Mouse (Mus musculus): ENCODE results near the gene Cemip. TPM values are rescaled to one million over a fixed set of nuclear protein-coding genes. Genes with fewer than 3 reads are reported as not detected.

Cemip gene
- polyA plus RNA-seq, 1 experiment, result 11.2 TPM

DNA sequence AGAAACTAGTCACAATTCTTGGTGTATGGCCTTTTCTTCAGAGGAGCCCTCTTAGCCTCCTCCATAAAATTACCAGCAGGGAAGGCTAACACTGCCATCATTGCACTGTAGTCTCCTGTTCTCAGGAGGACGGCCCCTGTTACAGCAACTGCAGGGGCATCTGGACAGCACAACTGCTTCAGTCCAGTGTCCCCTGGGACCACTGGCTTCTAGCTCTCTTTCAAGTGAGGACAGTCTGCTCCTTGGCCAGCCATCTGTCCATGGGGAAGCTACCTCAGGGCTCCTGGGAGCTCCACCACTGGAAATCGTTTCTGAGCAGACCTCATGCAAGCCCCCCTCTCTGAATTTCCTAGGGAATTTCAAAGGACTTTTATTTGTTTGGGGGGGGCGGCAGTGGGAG lies 185.8 kb downstream of the Cemip start:
- Histone ChIP-seq H3ac (ENCODE audit: control insufficient read depth, insufficient read length) (no peak overlapping the region), H3K4me2 (ENCODE audit: low read depth) (no peak overlapping the region), H3K36me3 (ENCODE audit: control insufficient read depth, insufficient read depth) (peaks cover 20% of the 10 kb centered on the region), H3K4me3 (no peak overlapping the region), H3K79me2 (ENCODE audit: control insufficient read depth, insufficient read depth) (peaks cover 3% of the 10 kb centered on the region), H3K27me3 (ENCODE audit: control insufficient read depth, insufficient read depth, insufficient read length) (no peaks in the 10 kb centered on the region)
- no peak for TF ChIP-seq USF1 (IDR thresholded peaks at IDR 0.05; ENCODE audit: low read depth)
- no peak for TF ChIP-seq MYOD1 (IDR thresholded peaks at IDR 0.05; ENCODE audit: control insufficient read depth in 1 of 3, insufficient read length in 2 of 3, low read depth in 2 of 3)
- TF ChIP-seq SRF (IDR thresholded peaks at IDR 0.05; ENCODE audit: control insufficient read depth, insufficient read length, low read depth), result no peak
- TF ChIP-seq MAX (IDR thresholded peaks at IDR 0.05; ENCODE audit: low read depth), result no peak

DNA sequence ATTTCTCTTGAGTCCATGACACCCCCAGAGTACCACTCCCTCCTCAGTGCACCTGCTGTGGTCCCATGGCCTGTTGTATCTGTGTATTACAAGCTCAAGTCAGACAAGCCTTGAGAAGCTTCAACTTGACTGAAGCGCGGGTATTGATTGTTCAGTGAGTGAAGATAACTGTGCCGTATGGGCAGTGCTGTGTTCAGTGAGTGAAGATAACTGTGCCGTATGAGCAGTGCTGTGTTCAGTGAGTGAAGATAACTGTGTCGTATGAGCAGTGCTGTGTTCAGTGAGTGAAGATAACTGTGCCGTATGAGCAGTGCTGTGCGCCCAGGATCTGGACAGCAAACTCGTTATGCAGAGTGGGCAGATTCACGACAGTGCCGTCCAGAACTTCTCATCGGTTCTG lies 188.0 kb downstream of the Cemip start:
- Histone ChIP-seq H3K4me2 (ENCODE audit: low read depth) (no peak overlapping the region), H3K36me3 (ENCODE audit: control insufficient read depth, insufficient read depth) (peaks cover 23% of the 10 kb centered on the region), H3K4me3 (no peak overlapping the region), H3ac (ENCODE audit: control insufficient read depth, insufficient read length) (no peak overlapping the region), H3K79me2 (ENCODE audit: control insufficient read depth, insufficient read depth) (peaks cover 26% of the 10 kb centered on the region), H3K27me3 (ENCODE audit: control insufficient read depth, insufficient read depth, insufficient read length) (no peaks in the 10 kb centered on the region)
- TF ChIP-seq TCF12 (IDR thresholded peaks at IDR 0.05; ENCODE audit: insufficient read depth, poor library complexity, severe bottlenecking) (no peak), TCF3 (IDR thresholded peaks at IDR 0.05; ENCODE audit: insufficient read length, low read depth) (no peak), POLR2A (IDR thresholded peaks at IDR 0.05; ENCODE audit: insufficient read length, low read depth) (no peak), MYOG (IDR thresholded peaks at IDR 0.05; ENCODE audit: control insufficient read depth in 1 of 3, insufficient read depth in 1 of 3, insufficient read length in 2 of 3, low read depth in 2 of 3) (no peak), CEBPB (IDR thresholded peaks at IDR 0.05; ENCODE audit: insufficient read depth, poor library complexity, severe bottlenecking) (no peak), SRF (IDR thresholded peaks at IDR 0.05; ENCODE audit: control insufficient read depth, insufficient read length, low read depth) (no peak), MYOD1 (IDR thresholded peaks at IDR 0.05; ENCODE audit: control insufficient read depth in 1 of 3, insufficient read length in 2 of 3, low read depth in 2 of 3) (no peak), E2F4 (IDR thresholded peaks at IDR 0.05; ENCODE audit: insufficient read depth) (no peak), POLR2AphosphoS2 (IDR thresholded peaks at IDR 0.05; ENCODE audit: insufficient read length, low read depth) (no peak), MAX (IDR thresholded peaks at IDR 0.05; ENCODE audit: low read depth) (no peak), USF1 (IDR thresholded peaks at IDR 0.05; ENCODE audit: low read depth) (no peak), REST (IDR thresholded peaks at IDR 0.05; ENCODE audit: insufficient read depth, insufficient read length) (no peak)

DNA sequence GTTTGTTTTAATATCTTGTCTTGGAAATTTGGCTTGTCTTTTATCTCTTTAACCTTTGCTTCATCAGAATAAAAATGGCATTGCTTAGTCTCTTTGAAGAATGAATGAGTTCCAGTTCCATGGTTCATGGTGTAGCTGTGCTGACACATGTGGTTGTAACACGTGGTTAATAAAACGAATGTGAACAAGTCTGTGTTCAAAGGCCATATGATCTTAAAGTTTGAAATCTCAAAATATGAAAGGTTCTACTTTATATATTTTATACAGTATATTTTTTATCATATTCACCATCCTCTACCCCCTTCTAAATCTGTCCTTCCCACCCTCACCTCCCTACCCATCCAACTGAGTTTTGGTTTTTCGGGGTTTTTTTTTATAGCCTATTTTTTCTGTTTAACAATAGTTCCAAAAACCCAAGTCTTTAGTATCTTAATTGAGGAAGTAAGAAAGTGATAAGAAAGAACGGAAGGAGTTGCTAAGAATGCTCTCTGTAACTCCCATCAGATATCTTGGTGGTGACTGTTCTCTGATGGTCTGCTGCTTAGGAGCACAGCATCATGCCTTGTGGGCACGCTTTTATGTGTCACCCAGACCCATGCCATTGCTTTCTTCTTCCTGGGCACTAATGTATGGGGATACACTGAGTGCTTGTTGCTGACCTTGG lies 190.1 kb downstream of the Cemip start:
- no peak overlapping the region for H3ac ChIP-seq (ENCODE audit: control insufficient read depth, insufficient read length)
- no peaks in the 10 kb centered on the region for H3K27me3 ChIP-seq (ENCODE audit: control insufficient read depth, insufficient read depth, insufficient read length)
- TF ChIP-seq MYOG (IDR thresholded peaks at IDR 0.05; ENCODE audit: control insufficient read depth in 1 of 3, insufficient read depth in 1 of 3, insufficient read length in 2 of 3, low read depth in 2 of 3) (no peak), REST (IDR thresholded peaks at IDR 0.05; ENCODE audit: insufficient read depth, insufficient read length) (no peak), POLR2A (IDR thresholded peaks at IDR 0.05; ENCODE audit: insufficient read length, low read depth) (no peak), TCF3 (IDR thresholded peaks at IDR 0.05; ENCODE audit: insufficient read length, low read depth) (no peak), SRF (IDR thresholded peaks at IDR 0.05; ENCODE audit: control insufficient read depth, insufficient read length, low read depth) (no peak), TCF12 (IDR thresholded peaks at IDR 0.05; ENCODE audit: insufficient read depth, poor library complexity, severe bottlenecking) (no peak), POLR2AphosphoS2 (IDR thresholded peaks at IDR 0.05; ENCODE audit: insufficient read length, low read depth) (no peak), USF1 (IDR thresholded peaks at IDR 0.05; ENCODE audit: low read depth) (no peak), MAX (IDR thresholded peaks at IDR 0.05; ENCODE audit: low read depth) (no peak), MYOD1 (IDR thresholded peaks at IDR 0.05; ENCODE audit: control insufficient read depth in 1 of 3, insufficient read length in 2 of 3, low read depth in 2 of 3) (no peak), CEBPB (IDR thresholded peaks at IDR 0.05; ENCODE audit: insufficient read depth, poor library complexity, severe bottlenecking) (no peak), E2F4 (IDR thresholded peaks at IDR 0.05; ENCODE audit: insufficient read depth) (no peak)
- no peak overlapping the region for H3K4me3 ChIP-seq
- H3K36me3 ChIP-seq (ENCODE audit: control insufficient read depth, insufficient read depth), result peaks cover 23% of the 10 kb centered on the region
- H3K4me2 ChIP-seq (ENCODE audit: low read depth), result no peak overlapping the region
- H3K79me2 ChIP-seq (ENCODE audit: control insufficient read depth, insufficient read depth), result peaks cover 35% of the 10 kb centered on the region

DNA sequence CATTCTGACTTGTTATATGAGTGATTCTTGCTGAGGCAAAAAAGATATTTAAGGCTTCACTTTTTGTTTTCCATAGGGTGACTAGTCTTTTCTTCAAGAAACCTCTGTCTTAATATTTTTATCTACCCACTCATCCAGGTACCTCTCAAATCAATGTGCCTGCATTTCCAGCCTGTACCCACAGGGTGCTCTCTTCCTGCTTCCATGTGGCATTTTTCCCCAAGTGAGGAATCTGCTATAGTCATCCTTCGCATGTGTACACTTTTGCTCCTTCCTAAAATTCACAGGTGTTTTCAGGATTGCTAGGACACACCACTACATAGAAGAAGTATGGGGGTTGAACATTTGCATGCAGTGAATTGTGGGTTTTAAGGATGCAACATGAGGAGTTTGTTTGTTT lies 192.0 kb downstream of the Cemip start:
- Histone ChIP-seq H3ac (ENCODE audit: control insufficient read depth, insufficient read length) (no peak overlapping the region), H3K27me3 (ENCODE audit: control insufficient read depth, insufficient read depth, insufficient read length) (no peaks in the 10 kb centered on the region), H3K4me3 (no peak overlapping the region), H3K4me2 (ENCODE audit: low read depth) (no peak overlapping the region), H3K79me2 (ENCODE audit: control insufficient read depth, insufficient read depth) (peaks cover 35% of the 10 kb centered on the region), H3K36me3 (ENCODE audit: control insufficient read depth, insufficient read depth) (peaks cover 23% of the 10 kb centered on the region)
- TF ChIP-seq REST (IDR thresholded peaks at IDR 0.05; ENCODE audit: insufficient read depth, insufficient read length), result no peak
- TF ChIP-seq MYOD1 (IDR thresholded peaks at IDR 0.05; ENCODE audit: control insufficient read depth in 1 of 3, insufficient read length in 2 of 3, low read depth in 2 of 3), result no peak
- no peak for TF ChIP-seq MYOG (IDR thresholded peaks at IDR 0.05; ENCODE audit: control insufficient read depth in 1 of 3, insufficient read depth in 1 of 3, insufficient read length in 2 of 3, low read depth in 2 of 3)
- no peak for TF ChIP-seq TCF3 (IDR thresholded peaks at IDR 0.05; ENCODE audit: insufficient read length, low read depth)
- TF ChIP-seq CEBPB (IDR thresholded peaks at IDR 0.05; ENCODE audit: insufficient read depth, poor library complexity, severe bottlenecking), result no peak
- no peak for TF ChIP-seq MAX (IDR thresholded peaks at IDR 0.05; ENCODE audit: low read depth)
- TF ChIP-seq TCF12 (IDR thresholded peaks at IDR 0.05; ENCODE audit: insufficient read depth, poor library complexity, severe bottlenecking), result no peak
- TF ChIP-seq USF1 (IDR thresholded peaks at IDR 0.05; ENCODE audit: low read depth), result no peak
- no peak for TF ChIP-seq POLR2A (IDR thresholded peaks at IDR 0.05; ENCODE audit: insufficient read length, low read depth)
- TF ChIP-seq SRF (IDR thresholded peaks at IDR 0.05; ENCODE audit: control insufficient read depth, insufficient read length, low read depth), result no peak
- TF ChIP-seq E2F4 (IDR thresholded peaks at IDR 0.05; ENCODE audit: insufficient read depth), result no peak
- TF ChIP-seq POLR2AphosphoS2 (IDR thresholded peaks at IDR 0.05; ENCODE audit: insufficient read length, low read depth), result no peak
